Mouse (Mus musculus) sigmoid colon, adult 10 weeks (tissue): ENCODE results near the gene A4galt. TPM values are rescaled to one million over a fixed set of nuclear protein-coding genes. Genes with fewer than 3 reads are reported as not detected.

Source experiments
- polyA plus RNA-seq: library from polyadenylated mRNA; stranded (reverse); fragments of 350-450 nt; fragmentation: Illumina TruSeq; extraction: RNeasy Lipid Tissue Mini Kit (QIAGEN cat#74804); gene quantifications from one replicate; pipeline ENCODE4 v1.2.3, GENCODE M21; 2014; ENCODE audit warnings: low read depth, low replicate concordance

The A4galt gene
- polyA plus RNA-seq: 4.6 TPM

DNA sequence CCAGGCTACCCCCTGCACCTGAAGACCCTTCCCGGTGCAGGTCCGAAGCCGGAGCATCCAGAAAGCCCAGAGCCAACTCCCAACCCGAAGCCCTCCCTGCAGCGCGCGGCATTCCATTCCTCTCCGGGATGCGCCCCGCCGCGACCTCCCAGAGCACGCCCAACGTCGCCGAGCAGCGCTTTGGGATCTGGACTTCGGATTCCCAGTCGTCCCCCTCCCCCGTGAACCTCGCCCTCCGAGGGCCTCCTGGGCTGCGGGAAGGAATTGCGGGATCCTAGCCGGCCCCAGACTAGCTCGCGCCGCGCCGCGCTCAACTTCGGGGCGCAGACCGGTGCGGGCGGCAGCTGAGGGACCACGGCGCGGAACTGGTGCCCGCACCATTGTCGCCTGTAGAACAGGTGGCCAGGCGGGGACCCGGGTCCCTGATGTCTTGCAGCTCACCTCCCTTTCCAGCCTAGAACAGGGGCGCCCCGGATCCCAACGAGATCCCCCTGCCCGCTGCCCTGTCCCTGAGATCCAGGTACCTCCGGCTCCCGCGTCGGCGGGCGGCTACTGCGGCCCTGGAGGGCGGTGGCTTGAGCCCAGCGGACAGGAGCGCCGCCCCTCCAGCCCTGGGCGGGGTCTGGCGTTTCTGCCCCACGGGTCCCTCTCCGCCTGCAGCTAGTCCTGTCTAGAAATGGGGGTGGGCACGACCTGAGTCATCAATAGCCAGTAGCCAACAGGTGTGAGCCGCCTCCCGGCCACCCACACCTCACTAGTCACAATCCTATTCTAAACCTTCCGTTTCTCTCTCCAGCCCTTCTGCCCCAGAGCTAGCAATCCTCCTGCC is at the start of gene A4galt:
Gene A4galt (minus strand): TSS at position 599 of the 829 bp plus-strand sequence.

Other genes with a start within 250 kb of the A4galt start
- gene Nfam1, start 218.5 kb downstream of the A4galt start, polyA plus RNA-seq: 0.63 TPM
- gene Serhl, start 162.3 kb downstream of the A4galt start, polyA plus RNA-seq: 18.7 TPM
- gene Rrp7a, start 129.0 kb downstream of the A4galt start, polyA plus RNA-seq: 0.82 TPM
- 20.6 TPM for gene Poldip3, start 102.4 kb downstream of the A4galt start, polyA plus RNA-seq
- 37.9 TPM for gene Cyb5r3, start 79.2 kb downstream of the A4galt start, polyA plus RNA-seq
- gene Arfgap3, start 98.5 kb upstream of the A4galt start, polyA plus RNA-seq: 76.7 TPM
- gene Pacsin2, start 212.8 kb upstream of the A4galt start, polyA plus RNA-seq: 42.1 TPM